Mouse (Mus musculus) MEL-GATA-1-ER (cell line): ENCODE results near the gene Gm21958.
"Not testable (repeated sequence)": the region's sequence is repeated elsewhere in the genome, so short reads cannot be mapped to it uniquely, and the experiment has no call there.

Source experiments
- DNase-seq: peaks from one replicate; pipeline ENCODE4 v3.0.0-alpha.2; 2012; ENCODE audit warnings: low read depth; ENCODE audit errors: extremely low read depth

The Gm21958 gene

GRCm38 (mm10) chr3:54723741-54724500 lies 9.8 kb upstream of the Gm21958 start:
- DNase-seq = no peak

GRCm38 (mm10) chr3:54718947-54719346 lies 4.8 kb upstream of the Gm21958 start:
- DNase-seq = peak; percentile 46

GRCm38 (mm10) chr3:54717348-54717747 lies 3.2 kb upstream of the Gm21958 start:
- no peak for DNase-seq

- DNase-seq = no peak
These were observed 1.3 kb upstream of the Gm21958 start for GRCm38 (mm10) chr3:54715461-54715860.

- no peak for DNase-seq
These were observed 5.2 kb downstream of the Gm21958 start for GRCm38 (mm10) chr3:54708972-54709371.

GRCm38 (mm10) chr3:54704106-54704505 lies 10.0 kb downstream of the Gm21958 start:
- not testable (repeated sequence) for DNase-seq

- DNase-seq = no peak
These were observed 14.3 kb downstream of the Gm21958 start for GRCm38 (mm10) chr3:54699759-54700301.

GRCm38 (mm10) chr3:54693056-54693415 lies 21.1 kb downstream of the Gm21958 start:
- DNase-seq = peak; percentile 44

- DNase-seq = peak; percentile 81
These were observed 21.7 kb downstream of the Gm21958 start, which contains the start of gene Supt20 for GRCm38 (mm10) chr3:54692202-54693055. Gene Supt20 (plus strand): TSS chr3:54692807.

- DNase-seq = peak; percentile 27
These were observed 25.1 kb downstream of the Gm21958 start for GRCm38 (mm10) chr3:54689091-54689490.

- DNase-seq = no peak
These were observed 26.9 kb downstream of the Gm21958 start for GRCm38 (mm10) chr3:54687245-54687644.

- no peak for DNase-seq
These were observed 29.0 kb downstream of the Gm21958 start for GRCm38 (mm10) chr3:54685202-54685601.

- no peak for DNase-seq
These were observed 32.6 kb downstream of the Gm21958 start for GRCm38 (mm10) chr3:54681310-54682204.

GRCm38 (mm10) chr3:54676818-54677217 lies 37.3 kb downstream of the Gm21958 start:
- DNase-seq = no peak

GRCm38 (mm10) chr3:54672557-54673529 lies 41.3 kb downstream of the Gm21958 start:
- no peak for DNase-seq

- DNase-seq = no peak
These were observed 42.0 kb downstream of the Gm21958 start for GRCm38 (mm10) chr3:54672111-54672510.

GRCm38 (mm10) chr3:54669559-54669958 lies 44.6 kb downstream of the Gm21958 start:
- no peak for DNase-seq

- no peak for DNase-seq
These were observed 45.4 kb downstream of the Gm21958 start for GRCm38 (mm10) chr3:54668722-54669121.

- DNase-seq = no peak
These were observed 46.0 kb downstream of the Gm21958 start for GRCm38 (mm10) chr3:54668141-54668540.
